Mouse (Mus musculus): ENCODE results near the gene Gpbar1. TPM values are rescaled to one million over a fixed set of nuclear protein-coding genes. Genes with fewer than 3 reads are reported as not detected.
A peak's percentile ranks its signal among the peaks of the same experiment; 100 is the strongest.

Gpbar1 gene
- polyA plus RNA-seq, 1 experiment from 2014 or later: 0.37 TPM

DNA sequence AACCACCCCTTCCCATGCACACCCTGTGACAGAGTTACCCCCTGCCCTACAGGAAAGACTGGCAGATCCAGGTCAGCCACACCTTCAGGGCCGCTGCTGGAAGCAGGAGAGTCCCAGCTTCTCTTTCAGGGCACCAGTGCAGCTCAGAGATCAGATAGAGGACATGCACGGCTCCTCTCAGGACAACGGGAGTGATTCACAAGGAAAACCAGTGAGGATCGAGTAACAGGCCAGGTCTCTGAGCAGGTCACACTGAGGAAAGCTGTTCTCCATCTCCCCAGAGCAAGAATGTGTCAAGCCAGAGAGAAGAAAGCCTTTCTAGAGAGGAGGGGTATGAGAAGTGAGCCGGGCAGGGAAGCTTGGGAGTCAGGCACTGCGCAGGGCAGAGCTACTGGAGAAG, 18.1 kb downstream of the Gpbar1 start:
- peak overlapping the region; percentile 65 for H3K9ac ChIP-seq
- peaks cover 32% of the 10 kb centered on the region for H3K36me3 ChIP-seq
- H3K9me3 ChIP-seq (replicated peaks): no peaks in the 10 kb centered on the region
- H3K4me1 ChIP-seq (replicated peaks): peaks cover 98% of the 10 kb centered on the region
- WGBS: 18% methylated on average over 6 of the region's 6 CpGs
- H3K27ac ChIP-seq (ENCODE audit: poor library complexity, severe bottlenecking): peak overlapping the region; percentile 99
- H3K27me3 ChIP-seq (replicated peaks): no peaks in the 10 kb centered on the region
- peak overlapping the region; percentile 27 for H3K4me3 ChIP-seq
- peak overlapping the region; percentile 68 for H3K4me2 ChIP-seq
- ATAC-seq (ENCODE audit: insufficient number of reproducible peaks, low FRiP score): no peak

DNA sequence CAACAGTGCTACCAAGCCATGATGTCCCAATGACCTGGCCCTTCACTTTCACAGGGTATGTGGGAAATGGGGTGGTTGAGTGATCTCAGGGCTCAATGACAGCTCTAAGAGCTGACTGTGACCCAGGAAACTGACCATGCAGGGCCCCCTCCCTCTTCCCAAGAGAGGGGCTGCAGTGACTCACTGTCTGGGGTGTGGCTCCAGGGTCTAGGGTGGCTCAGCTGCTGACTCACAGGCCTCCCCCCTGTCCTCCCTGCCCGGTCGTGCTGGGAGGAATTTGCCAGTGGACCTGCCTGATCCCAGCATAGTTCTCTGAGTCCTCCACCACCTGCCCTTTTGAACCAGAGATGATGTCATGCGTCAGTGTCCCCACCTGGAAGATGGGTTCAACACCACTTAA, 18.9 kb downstream of the Gpbar1 start:
- H3K9me3 ChIP-seq (replicated peaks): no peaks in the 10 kb centered on the region
- peak overlapping the region; percentile 65; the same call in 1 of the 2 replicates for H3K9ac ChIP-seq
- peak; percentile 51 for ATAC-seq (ENCODE audit: insufficient number of reproducible peaks, low FRiP score)
- no peaks in the 10 kb centered on the region for H3K27me3 ChIP-seq (replicated peaks)
- peaks cover 24% of the 10 kb centered on the region for H3K36me3 ChIP-seq
- peak overlapping the region; percentile 99 for H3K27ac ChIP-seq (ENCODE audit: poor library complexity, severe bottlenecking)
- H3K4me3 ChIP-seq: no peak overlapping the region
- H3K4me2 ChIP-seq: peak overlapping the region; percentile 68
- 28% methylated on average over 3 of the region's 3 CpGs for WGBS
- peaks cover 100% of the 10 kb centered on the region for H3K4me1 ChIP-seq (replicated peaks)

DNA sequence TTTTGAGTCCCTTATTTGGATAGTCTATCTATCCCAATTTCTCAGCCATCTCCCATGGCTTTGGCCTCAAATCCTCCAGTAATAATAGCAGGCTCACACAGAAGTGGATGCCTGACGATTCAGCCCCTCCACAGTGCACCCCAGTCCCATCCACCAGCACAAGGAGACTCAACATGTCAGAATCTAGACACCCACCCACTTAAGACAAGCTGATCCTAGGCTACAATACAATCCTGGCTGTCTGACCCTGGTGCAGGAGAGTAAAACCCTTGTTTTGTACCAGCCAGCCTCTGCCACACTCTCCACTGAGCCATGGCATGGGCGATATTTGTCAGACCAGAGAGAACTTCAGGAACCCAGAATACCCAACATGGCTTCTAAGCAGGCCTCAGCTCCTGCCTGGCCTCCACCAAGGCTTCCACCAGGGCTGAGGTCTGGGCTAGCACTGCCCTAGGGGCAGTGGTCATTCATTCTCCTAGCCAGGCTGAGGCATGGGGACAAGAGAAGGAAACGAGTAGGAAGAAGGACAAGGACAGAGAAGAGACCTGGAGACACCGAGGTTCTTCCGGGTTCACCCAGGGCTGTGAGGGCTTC, 19.9 kb downstream of the Gpbar1 start:
- peak overlapping the region; percentile 48; the same call in 1 of the 2 replicates for H3K9ac ChIP-seq
- no peaks in the 10 kb centered on the region for H3K9me3 ChIP-seq (replicated peaks)
- peaks cover 14% of the 10 kb centered on the region for H3K36me3 ChIP-seq
- H3K4me2 ChIP-seq: no peak overlapping the region
- H3K4me1 ChIP-seq (replicated peaks): peaks cover 98% of the 10 kb centered on the region
- H3K4me3 ChIP-seq: no peak overlapping the region
- peak overlapping the region; percentile 59 for H3K27ac ChIP-seq (ENCODE audit: poor library complexity, severe bottlenecking)
- no peak for ATAC-seq (ENCODE audit: insufficient number of reproducible peaks, low FRiP score)
- H3K27me3 ChIP-seq (replicated peaks): no peaks in the 10 kb centered on the region
- 85% methylated on average over 5 of the region's 5 CpGs for WGBS

DNA sequence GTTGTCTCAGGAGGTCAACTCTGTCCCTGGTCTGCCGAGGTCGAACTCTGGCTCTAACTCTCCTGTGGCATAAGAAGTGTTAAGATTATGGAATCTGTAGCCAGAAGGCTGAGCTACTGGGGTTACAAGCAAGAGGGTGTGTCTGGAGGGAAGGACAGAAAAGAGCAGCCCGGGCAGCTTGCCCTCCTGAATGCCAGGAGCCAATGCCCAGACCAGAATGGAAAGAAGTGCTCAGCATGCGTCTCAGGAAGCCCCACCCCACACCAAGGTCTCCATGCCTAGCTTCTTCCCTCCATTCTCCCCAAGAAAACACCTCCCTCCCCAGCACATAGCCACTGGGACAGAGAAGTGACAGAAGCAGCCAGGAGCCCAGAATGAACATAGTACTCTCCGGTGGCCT, 20.6 kb downstream of the Gpbar1 start:
- Histone ChIP-seq H3K4me1 (replicated peaks) (peaks cover 90% of the 10 kb centered on the region), H3K36me3 (0 out of 2 replicates have a peak, but pooled peaks cover 6% of the 10 kb centered on the region), H3K27ac (ENCODE audit: poor library complexity, severe bottlenecking) (peak overlapping the region; percentile 59), H3K9me3 (replicated peaks) (no peaks in the 10 kb centered on the region), H3K4me2 (no peak overlapping the region), H3K4me3 (no peak overlapping the region), H3K9ac (peak overlapping the region; percentile 48; the same call in 1 of the 2 replicates), H3K27me3 (replicated peaks) (no peaks in the 10 kb centered on the region)
- 48% methylated on average over 5 of the region's 5 CpGs for WGBS
- ATAC-seq (ENCODE audit: insufficient number of reproducible peaks, low FRiP score): no peak

DNA sequence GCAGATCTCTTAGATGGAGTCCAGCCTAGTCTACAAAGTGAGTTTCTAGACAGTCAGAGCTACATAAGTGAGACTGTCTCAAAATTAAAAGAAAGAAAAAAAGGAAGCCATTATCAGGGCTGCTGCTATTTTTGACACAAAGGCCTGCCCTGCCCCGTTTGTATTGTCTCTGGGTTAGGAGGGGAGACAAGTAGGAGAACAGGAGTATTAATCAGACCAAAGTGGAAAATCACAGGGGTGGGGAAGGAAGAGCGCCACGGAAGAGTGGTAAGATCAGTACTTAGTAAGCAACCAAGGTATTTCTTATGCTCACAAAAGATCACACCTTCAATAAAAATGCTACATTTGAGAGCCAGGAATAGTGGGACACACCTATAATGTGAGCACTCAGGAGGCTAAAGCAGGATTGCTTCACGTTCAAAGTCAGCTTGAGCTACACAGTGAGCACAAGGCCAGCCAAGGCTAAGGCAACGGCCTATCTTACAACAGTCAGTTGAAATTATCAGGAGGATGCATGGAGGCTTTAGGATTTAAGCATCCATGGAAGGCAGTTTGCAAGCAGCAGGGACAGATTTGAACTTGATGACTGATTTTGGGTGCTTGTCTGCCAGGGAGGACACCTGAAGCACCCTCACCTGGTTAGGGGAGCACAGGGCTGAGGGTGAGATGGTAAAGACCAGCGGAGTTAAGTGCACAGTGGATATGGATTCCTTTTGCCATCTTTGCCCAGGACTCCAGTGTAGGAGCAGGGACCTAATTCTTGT, 22.2 kb downstream of the Gpbar1 start:
- Histone ChIP-seq H3K27ac (ENCODE audit: poor library complexity, severe bottlenecking) (peak overlapping the region; percentile 64), H3K4me2 (peak overlapping the region; percentile 5), H3K9ac (peak overlapping the region; percentile 36; the same call in 1 of the 2 replicates), H3K36me3 (0 out of 2 replicates have a peak, but pooled peaks cover 4% of the 10 kb centered on the region), H3K4me3 (no peak overlapping the region), H3K4me1 (replicated peaks) (peaks cover 84% of the 10 kb centered on the region), H3K9me3 (replicated peaks) (no peaks in the 10 kb centered on the region), H3K27me3 (replicated peaks) (no peaks in the 10 kb centered on the region)
- no peak for ATAC-seq (ENCODE audit: insufficient number of reproducible peaks, low FRiP score)
- 50% methylated on average over 6 of the region's 6 CpGs for WGBS

DNA sequence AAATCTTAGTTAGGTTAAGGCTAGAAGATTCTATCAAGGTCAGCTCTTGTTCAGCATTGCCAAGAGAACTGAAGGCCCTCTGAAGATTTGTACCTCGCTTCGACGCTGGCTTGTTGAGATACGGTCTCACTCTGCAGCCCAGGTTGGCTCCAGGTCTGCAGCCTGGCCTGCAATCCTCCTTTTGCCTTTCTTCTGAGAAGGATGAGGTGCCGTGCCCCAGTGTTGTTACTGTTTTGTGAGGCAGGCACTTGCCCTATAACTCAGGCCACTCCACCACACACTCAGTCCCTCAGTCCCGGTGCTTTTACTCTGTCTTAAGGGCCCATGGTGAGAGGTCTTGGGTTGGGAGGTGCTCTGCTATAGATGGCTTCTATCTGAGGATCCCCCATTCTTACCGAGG, 23.9 kb downstream of the Gpbar1 start:
- Histone ChIP-seq H3K4me2 (peak overlapping the region; percentile 73), H3K27me3 (replicated peaks) (no peaks in the 10 kb centered on the region), H3K9me3 (replicated peaks) (no peaks in the 10 kb centered on the region), H3K9ac (peak overlapping the region; percentile 32; the same call in 1 of the 2 replicates), H3K27ac (ENCODE audit: poor library complexity, severe bottlenecking) (peak overlapping the region; percentile 22; the same call in 1 of the 2 replicates), H3K36me3 (0 out of 2 replicates have a peak, but pooled peaks cover 4% of the 10 kb centered on the region), H3K4me3 (peak overlapping the region; percentile 7; the same call in 1 of the 2 replicates), H3K4me1 (replicated peaks) (peaks cover 70% of the 10 kb centered on the region)
- no peak for ATAC-seq (ENCODE audit: insufficient number of reproducible peaks, low FRiP score)
- WGBS: 86% methylated on average over 7 of the region's 7 CpGs

DNA sequence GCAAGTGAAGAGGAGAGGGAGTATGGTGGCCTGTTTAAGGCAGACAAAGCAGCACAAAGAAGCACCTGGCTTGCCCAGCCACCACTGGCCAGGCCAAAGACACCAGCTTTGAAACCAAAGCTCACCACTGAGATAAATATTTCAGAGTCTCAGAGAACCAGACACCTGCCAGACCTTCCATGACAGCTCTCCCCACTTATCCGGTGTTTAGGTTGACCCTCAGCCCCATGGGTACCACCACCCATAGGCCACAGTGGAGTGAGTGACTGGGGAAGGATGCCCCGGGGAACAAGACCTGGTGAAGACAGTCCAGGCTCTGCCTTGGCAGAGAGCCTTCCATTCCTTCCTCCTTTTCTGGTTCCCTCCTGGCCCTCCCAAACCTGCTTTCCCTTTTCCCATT, 24.5 kb downstream of the Gpbar1 start:
- peak overlapping the region; percentile 22; the same call in 1 of the 2 replicates for H3K27ac ChIP-seq (ENCODE audit: poor library complexity, severe bottlenecking)
- H3K9ac ChIP-seq: 0 out of 2 replicates have a peak overlapping the region, but pooled peaks have one; percentile 32
- peak overlapping the region; percentile 73 for H3K4me2 ChIP-seq

DNA sequence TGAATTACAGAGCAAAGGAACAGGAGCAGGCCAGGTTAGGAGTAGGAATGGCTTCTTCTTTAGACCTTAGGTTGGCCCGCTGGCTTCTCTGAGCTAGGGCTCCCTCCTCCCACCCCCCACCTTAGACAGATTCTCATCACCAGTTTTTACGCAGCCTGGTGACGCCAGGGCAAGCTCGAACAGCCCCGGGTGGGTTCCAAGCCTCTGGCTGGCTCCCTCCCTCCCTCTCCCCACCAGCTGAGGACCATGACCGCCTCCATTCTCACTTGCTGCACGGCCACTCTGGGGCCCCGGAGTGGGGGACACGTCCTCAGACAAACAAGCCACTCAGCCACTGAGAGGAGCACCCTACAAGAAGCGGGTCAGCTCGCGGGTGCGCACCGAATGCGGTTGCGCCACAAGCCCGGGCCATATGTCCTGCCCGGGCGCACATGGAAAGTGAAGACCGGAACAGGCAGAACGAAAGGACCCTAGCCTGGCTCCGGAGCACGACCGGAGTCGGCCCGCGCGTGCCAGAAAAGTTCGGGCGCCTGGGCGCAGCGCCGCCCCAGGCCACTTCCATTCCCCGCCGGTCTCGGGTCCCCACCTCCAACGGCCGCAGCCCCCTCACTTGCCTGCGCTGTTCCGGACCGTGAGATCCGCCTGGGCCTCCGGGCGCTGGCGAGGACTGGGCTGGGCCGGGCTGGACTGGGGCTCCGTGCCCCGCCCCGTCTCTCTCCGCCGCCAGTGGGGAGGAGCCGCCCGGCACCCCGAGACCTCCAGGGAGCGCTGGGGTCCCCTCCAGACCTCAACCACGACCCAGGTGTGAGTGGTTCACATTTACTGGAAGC, 25.4 kb downstream of the Gpbar1 start:
- H3K4me2 ChIP-seq: peak overlapping the region; percentile 73
- H3K4me1 ChIP-seq (replicated peaks): peaks cover 67% of the 10 kb centered on the region
- H3K4me3 ChIP-seq: peak overlapping the region; percentile 64
- H3K36me3 ChIP-seq: 0 out of 2 replicates have a peak, but pooled peaks cover 1% of the 10 kb centered on the region
- H3K27ac ChIP-seq (ENCODE audit: poor library complexity, severe bottlenecking): peak overlapping the region; percentile 91
- H3K9ac ChIP-seq: peak overlapping the region; percentile 79
- peak; percentile 87 for ATAC-seq (ENCODE audit: insufficient number of reproducible peaks, low FRiP score)
- under 1% methylated on average over 49 of the region's 56 CpGs for WGBS
- no peaks in the 10 kb centered on the region for H3K27me3 ChIP-seq (replicated peaks)
- H3K9me3 ChIP-seq (replicated peaks): no peaks in the 10 kb centered on the region

More for the DNA sequence above, 24.5 kb downstream of the Gpbar1 start:
- Histone ChIP-seq H3K36me3 (0 out of 2 replicates have a peak, but pooled peaks cover 4% of the 10 kb centered on the region), H3K27me3 (replicated peaks) (no peaks in the 10 kb centered on the region), H3K4me3 (peak overlapping the region; percentile 64), H3K4me1 (replicated peaks) (peaks cover 67% of the 10 kb centered on the region), H3K9me3 (replicated peaks) (no peaks in the 10 kb centered on the region)
- 67% methylated on average over 2 of the region's 2 CpGs for WGBS
- ATAC-seq (ENCODE audit: insufficient number of reproducible peaks, low FRiP score): no peak

DNA sequence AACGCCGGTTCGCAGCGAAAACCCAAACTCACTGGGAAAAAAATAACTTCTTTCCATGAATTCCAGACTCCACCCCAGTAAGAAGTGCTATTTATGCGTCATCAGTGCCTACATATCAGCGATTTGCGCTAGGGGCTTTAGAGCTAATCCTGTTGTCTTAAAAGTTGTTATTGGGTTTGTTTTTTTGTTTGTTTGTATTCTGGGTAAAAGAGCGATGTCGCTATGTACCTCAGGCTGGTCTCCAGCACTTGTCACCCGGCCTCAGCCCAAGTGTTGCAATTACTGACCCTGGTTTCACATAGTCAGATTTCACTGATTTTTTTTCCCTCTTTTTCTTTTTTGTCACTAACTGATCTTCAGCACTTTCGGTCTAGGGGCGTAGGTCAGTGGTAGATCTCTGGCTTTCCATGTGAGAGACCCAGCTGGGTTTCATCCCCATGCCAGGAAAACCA, 26.0 kb downstream of the Gpbar1 start:
- WGBS: 7% methylated on average over 12 of the region's 12 CpGs

DNA sequence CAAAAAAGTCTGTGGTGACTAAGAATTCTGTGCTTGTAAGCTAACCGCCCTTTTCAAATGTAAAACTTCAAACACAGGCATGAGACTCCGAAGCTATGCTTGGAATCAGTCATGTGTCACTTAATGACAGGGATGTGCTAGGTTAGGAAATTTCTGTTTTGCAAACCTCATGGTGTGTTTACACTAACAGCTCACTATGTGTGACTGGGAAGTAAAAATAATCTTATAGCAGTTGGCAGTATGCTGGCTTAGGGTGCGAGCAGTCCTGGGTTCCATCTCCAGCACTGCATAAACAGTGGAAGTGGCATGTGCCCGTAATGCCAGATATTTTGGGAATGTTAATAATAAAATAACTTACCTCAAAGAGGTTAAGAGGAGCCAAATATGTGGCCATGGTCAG, 26.6 kb downstream of the Gpbar1 start:
- no peak overlapping the region; the same call in 1 of the 2 replicates for H3K4me2 ChIP-seq
- H3K9ac ChIP-seq: no peak overlapping the region
- H3K9me3 ChIP-seq (replicated peaks): no peaks in the 10 kb centered on the region
- H3K27me3 ChIP-seq (replicated peaks): no peaks in the 10 kb centered on the region
- no peaks in the 10 kb centered on the region for H3K36me3 ChIP-seq
- H3K4me1 ChIP-seq (replicated peaks): peaks cover 64% of the 10 kb centered on the region
- WGBS: 63% methylated on average over 4 of the region's 4 CpGs
- H3K27ac ChIP-seq (ENCODE audit: poor library complexity, severe bottlenecking): no peak overlapping the region
- no peak for ATAC-seq (ENCODE audit: insufficient number of reproducible peaks, low FRiP score)
- H3K4me3 ChIP-seq: no peak overlapping the region

More for the DNA sequence above, 26.0 kb downstream of the Gpbar1 start:
- Histone ChIP-seq H3K27ac (ENCODE audit: poor library complexity, severe bottlenecking) (peak overlapping the region; percentile 91), H3K4me3 (peak overlapping the region; percentile 64), H3K4me1 (replicated peaks) (peaks cover 65% of the 10 kb centered on the region), H3K4me2 (peak overlapping the region; percentile 73), H3K36me3 (no peaks in the 10 kb centered on the region), H3K9ac (peak overlapping the region; percentile 79), H3K27me3 (replicated peaks) (no peaks in the 10 kb centered on the region), H3K9me3 (replicated peaks) (no peaks in the 10 kb centered on the region)
- 0 out of 2 replicates have a peak, but pooled peaks have one; percentile 3 for ATAC-seq (ENCODE audit: insufficient number of reproducible peaks, low FRiP score)

Data from heart, embryonic 12.5 days (tissue).